Mouse (Mus musculus) C2C12 (cell line): ENCODE measurements at regions not wholly inside any gene's neighbourhood (a gene's known extent, or its start where the extent isn't known, plus 50 kb on each side); places are given as distances from the start of the nearest gene placed in this dataset.

Experiments
- CEBPB ChIP-seq: IDR thresholded peaks from one replicate; pipeline ENCODE4 v1.6.1; 2011; ENCODE audit warnings: low read depth, mild to moderate bottlenecking, control low read depth, moderate library complexity
- CTCF ChIP-seq: IDR thresholded peaks from one replicate; pipeline ENCODE4 v1.5.1; 2011; ENCODE audit not compliant: control insufficient read depth, insufficient read depth, insufficient read length
- FOSL1 ChIP-seq: IDR thresholded peaks from one replicate; pipeline ENCODE4 v1.8.0; 2011; ENCODE audit warnings: mild to moderate bottlenecking, low read length; ENCODE audit not compliant: poor library complexity, insufficient read depth, severe bottlenecking
- MAX ChIP-seq: IDR thresholded peaks from one replicate; pipeline ENCODE4 v1.6.1; 2011; ENCODE audit warnings: mild to moderate bottlenecking, control low read depth
- MYOD1 ChIP-seq: IDR thresholded peaks from one replicate; pipeline ENCODE4 v1.6.1; 2011; ENCODE audit warnings: low read depth; ENCODE audit not compliant: control insufficient read depth, insufficient read length
- MYOG ChIP-seq: IDR thresholded peaks from one replicate; pipeline ENCODE4 v1.6.1; 2011; ENCODE audit not compliant: control insufficient read depth, insufficient read length; ENCODE audit errors: extremely low read depth
- USF1 ChIP-seq: IDR thresholded peaks from one replicate; pipeline ENCODE4 v1.6.1; 2011; ENCODE audit warnings: low read depth, mild to moderate bottlenecking, control low read depth, moderate library complexity

- no peak for TF ChIP-seq CTCF
- no peak for TF ChIP-seq MYOD1
- TF ChIP-seq USF1: no peak
- no peak for TF ChIP-seq MYOG
- no peak for TF ChIP-seq MAX
- no peak for TF ChIP-seq CEBPB
- no peak for TF ChIP-seq FOSL1
Measured at GRCm38 (mm10) chr5:103368993-103369392, 56.0 kb upstream of the Ptpn13 start.
